Mouse (Mus musculus) heart, adult 2 months (tissue): ENCODE results near the gene Hmg20a.

Experiments used
- CTCF ChIP-seq: fragments of 200-600 bp; IDR thresholded peaks from 2 replicates; pipeline ENCODE4 v1.8.1; 2022; ENCODE audit warnings: antibody characterized with exemption, mild to moderate bottlenecking, moderate library complexity
- EP300 ChIP-seq: fragments of 200-500 bp; IDR thresholded peaks from 2 replicates; pipeline ENCODE4 v1.6.1; 2011; ENCODE audit warnings: low read depth, low read length, control low read depth; ENCODE audit not compliant: insufficient read depth
- POLR2A ChIP-seq: fragments of 200-500 bp; IDR thresholded peaks from 2 replicates; pipeline ENCODE4 v1.6.1; 2011; ENCODE audit warnings: mild to moderate bottlenecking, low read depth, low read length, control low read depth; ENCODE audit not compliant: insufficient read depth

GRCm38 (mm10) chr9:56435821-56436526 lies 17.6 kb downstream of the Hmg20a start:
- TF ChIP-seq EP300, result no peak
- no peak for TF ChIP-seq POLR2A
- no peak for TF ChIP-seq CTCF
